Mouse (Mus musculus): ENCODE data around the gene S1pr1. TPM values are rescaled to one million over a fixed set of nuclear protein-coding genes. Genes with fewer than 3 reads are reported as not detected.

Gene S1pr1
- polyA plus RNA-seq (2014; fragmentation: Illumina TruSeq; extraction: RNeasy Lipid Tissue Mini Kit (QIAGEN cat#74804); ENCODE audit: insufficient read depth, low read depth, low replicate concordance): 185 TPM

DNA sequence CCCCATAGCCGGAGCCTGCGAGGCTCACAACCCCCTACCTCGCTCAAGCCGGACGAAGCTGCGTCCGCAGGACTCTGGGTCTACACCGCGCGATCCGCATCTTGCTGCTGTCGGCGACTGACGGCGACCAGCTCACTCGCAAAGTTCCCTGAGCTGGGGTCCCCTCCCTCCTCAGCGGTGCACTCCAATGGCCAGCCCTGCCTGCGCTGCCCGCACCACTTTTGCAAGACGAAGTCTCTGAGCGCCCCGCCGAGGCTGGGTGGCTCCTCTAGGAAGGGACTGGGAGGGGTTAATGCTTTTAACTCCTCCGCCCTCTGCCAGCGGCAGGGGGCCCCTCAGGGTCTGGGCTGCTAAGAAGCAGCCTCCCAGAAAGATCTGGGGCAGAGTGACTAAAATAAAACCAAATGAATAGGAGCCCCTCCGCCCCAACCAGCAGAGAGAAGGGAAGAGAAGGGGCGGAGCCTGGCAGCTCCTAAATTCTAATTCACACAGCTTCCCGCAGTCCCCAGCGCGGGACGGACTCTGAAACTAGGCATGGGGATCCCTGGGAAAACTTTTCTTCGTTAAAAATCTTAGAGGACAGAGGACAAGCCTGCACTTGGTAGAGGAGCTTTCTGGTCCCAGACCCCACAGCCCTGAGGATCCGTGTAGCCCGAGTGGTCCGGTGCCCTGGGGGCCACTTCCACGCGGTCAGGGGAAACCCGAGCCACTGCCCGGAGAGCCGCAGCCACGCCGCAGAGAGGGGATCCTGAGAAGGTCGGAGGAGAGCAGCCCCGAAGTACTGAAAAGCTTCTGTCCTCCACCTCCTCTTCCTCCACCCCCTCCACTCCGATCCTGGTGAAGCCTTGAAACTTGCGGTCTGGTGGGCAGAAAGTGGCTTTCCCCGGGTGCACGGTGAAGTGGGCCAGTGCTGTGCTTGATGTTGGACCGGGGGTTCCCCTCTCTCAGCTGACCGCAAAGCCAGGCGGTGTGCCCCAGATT lies at the start of gene S1pr1:
Gene S1pr1, minus strand, starts transcription at position 402 of the 981 bp plus-strand sequence.

Other genes starting within 250 kb of the S1pr1 start
- gene Dph5, start 172.8 kb upstream of the S1pr1 start, polyA plus RNA-seq (2014; fragmentation: Illumina TruSeq; extraction: RNeasy Lipid Tissue Mini Kit (QIAGEN cat#74804); ENCODE audit: insufficient read depth, low read depth, low replicate concordance): 7.8 TPM